20 mouse cellular contexts compared by ENCODE assay signal in the genomic region with DNA sequence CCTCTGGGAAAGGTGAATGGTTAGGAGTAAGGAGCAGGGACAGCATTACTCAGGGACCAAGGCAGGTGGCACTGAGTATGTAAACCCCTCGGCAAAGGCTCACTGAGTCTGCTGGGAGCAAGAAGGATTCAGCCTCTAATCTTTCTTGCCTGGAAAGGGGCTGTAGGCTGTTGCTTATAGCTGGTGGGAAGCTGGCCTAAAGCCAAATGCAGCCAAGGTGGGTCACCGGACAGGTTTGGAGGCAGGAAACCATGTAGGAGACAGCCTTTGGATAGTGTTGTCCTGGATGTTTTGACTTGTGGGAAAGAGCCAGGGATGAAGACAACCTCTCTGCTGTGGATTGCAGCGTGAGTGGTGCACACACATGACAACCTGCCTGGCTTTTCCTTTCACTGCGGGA. TPM values are rescaled to one million over a fixed set of nuclear protein-coding genes. Genes with fewer than 3 reads are reported as not detected.
"Had no signal": no experiment of that assay in that cellular context is flagged by ENCODE, and none has a peak within 500 bp of the region (broad histone marks: within the 10 kb centered on the region; RNA-seq: fewer than 3 reads in every experiment).

No protein-coding gene starts in this region.

- H3K36me3 ChIP-seq: kidney, embryonic 15.5 days; limb, embryonic 12.5 days; limb, embryonic 15.5 days; lung, embryonic 15.5 days; midbrain, embryonic 10.5 days; midbrain, embryonic 13.5 days; neural tube, embryonic 12.5 days had no signal

- ATAC-seq: intestine, postnatal 0 days; midbrain, embryonic 13.5 days; midbrain, embryonic 16.5 days had no signal

- H3K27ac ChIP-seq: kidney, embryonic 15.5 days; left cerebral cortex, adult 2 months; limb, embryonic 12.5 days; limb, embryonic 15.5 days; lung, embryonic 15.5 days; midbrain, embryonic 10.5 days; midbrain, embryonic 13.5 days; neural tube, embryonic 12.5 days had no signal

- H3K4me1 ChIP-seq: limb, embryonic 12.5 days; lung, embryonic 15.5 days; midbrain, embryonic 13.5 days had no signal

- H3K4me3 ChIP-seq: kidney, embryonic 15.5 days; left cerebral cortex, adult 2 months; limb, embryonic 12.5 days; limb, embryonic 15.5 days; lung, embryonic 15.5 days; megakaryocyte, embryonic 14.5 days; midbrain, embryonic 10.5 days; midbrain, embryonic 13.5 days; myocyte; neural tube, embryonic 12.5 days had no signal

- H3K9me3 ChIP-seq: kidney, embryonic 15.5 days; limb, embryonic 12.5 days; limb, embryonic 15.5 days; lung, embryonic 15.5 days; midbrain, embryonic 10.5 days; midbrain, embryonic 13.5 days; neural tube, embryonic 12.5 days had no signal

- H3K27me3 ChIP-seq: kidney, embryonic 15.5 days; limb, embryonic 12.5 days; limb, embryonic 15.5 days; lung, embryonic 15.5 days; midbrain, embryonic 13.5 days; neural tube, embryonic 12.5 days had no signal

- DNase-seq: layer of hippocampus, postnatal 36 days; left cerebral cortex, postnatal 4 days; lung, adult 18-20 months; lung, postnatal 10 days; lung, postnatal 36 days; thymus, postnatal 25 days had no signal

- H3K4me2 ChIP-seq: kidney, embryonic 15.5 days; limb, embryonic 12.5 days; limb, embryonic 15.5 days; lung, embryonic 15.5 days; midbrain, embryonic 13.5 days; neural tube, embryonic 12.5 days had no signal

- H3K9ac ChIP-seq: kidney, embryonic 15.5 days; limb, embryonic 12.5 days; limb, embryonic 15.5 days; lung, embryonic 15.5 days; midbrain, embryonic 13.5 days; neural tube, embryonic 12.5 days had no signal

RNA-seq across cellular contexts. Expression of a gene that starts 40.9 kb away (rescaled TPM):
- total RNA-seq: left cerebral cortex, postnatal 4 days; monocyte, adult 5-6 weeks had no signal
- polyA plus RNA-seq: intestine, embryonic 14.5 days; intestine, postnatal 0 days; limb, embryonic 12.5 days; midbrain, embryonic 10.5 days; midbrain, embryonic 13.5 days; neural tube, embryonic 12.5 days had no signal
